Mouse (Mus musculus) liver, embryonic 13.5 days (tissue): ENCODE results near the gene Iqcf6. TPM values are rescaled to one million over a fixed set of nuclear protein-coding genes. Genes with fewer than 3 reads are reported as not detected.
A peak's percentile ranks its signal among the peaks of the same experiment; 100 is the strongest.

Experiments
- ATAC-seq: fragments of 200-750 bp; cut with Nextera tagmentation; 2 replicates; pipeline ENCODE4 v1.8.0; 2017; ENCODE audit warnings: low read depth, mild to moderate bottlenecking, moderate number of reproducible peaks, moderate library complexity
- DNase-seq: peaks from one replicate; pipeline ENCODE4 v3.0.0; 2022
- H3K27ac ChIP-seq: fragments of 300-500 bp; sonication (generic); 2 replicates; pipeline ENCODE4 v1.5.1; 2015; ENCODE audit warnings: moderate library complexity, mild to moderate bottlenecking, inconsistent platforms
- H3K27me3 ChIP-seq: fragments of 300-500 bp; sonication (generic); 2 replicates; pipeline ENCODE4 v1.6.1; 2015; ENCODE audit warnings: mild to moderate bottlenecking, inconsistent platforms
- H3K36me3 ChIP-seq: fragments of 300-500 bp; sonication (generic); 2 replicates; pipeline ENCODE4 v1.6.1; 2015; ENCODE audit warnings: mild to moderate bottlenecking, inconsistent platforms
- H3K4me1 ChIP-seq: fragments of 300-500 bp; sonication (generic); replicated peaks from 2 replicates; pipeline ENCODE4 v1.6.1; 2015; ENCODE audit warnings: inconsistent platforms
- H3K4me2 ChIP-seq: fragments of 300-500 bp; sonication (generic); 2 replicates; pipeline ENCODE4 v1.6.1; 2015; ENCODE audit warnings: inconsistent platforms, mild to moderate bottlenecking, moderate library complexity
- H3K4me3 ChIP-seq: fragments of 300-500 bp; sonication (generic); replicated peaks from 2 replicates; pipeline ENCODE4 v1.5.1; 2015; ENCODE audit warnings: mild to moderate bottlenecking, inconsistent platforms
- H3K9ac ChIP-seq: fragments of 300-500 bp; sonication (generic); 2 replicates; pipeline ENCODE4 v1.6.1; 2015; ENCODE audit warnings: mild to moderate bottlenecking, inconsistent platforms
- H3K9me3 ChIP-seq: fragments of 300-500 bp; sonication (generic); replicated peaks from 2 replicates; pipeline ENCODE4 v1.6.1; 2016; ENCODE audit warnings: inconsistent platforms
- WGBS: fragments of 180-500 bp; shearing (Covaris S2); methylation state at CpG from one replicate; pipeline ENCODE4 v1.1.7; 2015; ENCODE audit not compliant: insufficient replicate concordance; 5-methylcytosine and 5-hydroxymethylcytosine counted together
- polyA plus RNA-seq: library from polyadenylated mRNA; unstranded; fragments of >200 nt; fragmentation: Nextera tagmentation; extraction: Ambion mirVana; gene quantifications from 2 replicates; pipeline ENCODE4 v1.2.1, GENCODE M21; 2015

The Iqcf6 gene
- polyA plus RNA-seq, 1 experiment from 2014 or later, result not detected

- WGBS, result 49% methylated on average over 5 of the region's 5 CpGs
- ATAC-seq (no peak), DNase-seq (no peak)
- Histone ChIP-seq H3K9me3 (no peaks in the 10 kb centered on the region), H3K27me3 (peaks cover 37% of the 10 kb centered on the region), H3K4me3 (no peak overlapping the region), H3K4me2 (no peak overlapping the region), H3K36me3 (peaks cover 37% of the 10 kb centered on the region), H3K27ac (no peak overlapping the region), H3K4me1 (0 out of 2 replicates have a peak, but pooled peaks cover 3% of the 10 kb centered on the region), H3K9ac (no peak overlapping the region)
Observed at GRCm38 (mm10) chr9:106657592-106657991, 31.2 kb downstream of the Iqcf6 start.

GRCm38 (mm10) chr9:106659441-106659840, 33.1 kb downstream of the Iqcf6 start:
- Histone ChIP-seq H3K4me3 (no peak overlapping the region), H3K4me2 (no peak overlapping the region), H3K36me3 (peaks cover 38% of the 10 kb centered on the region), H3K9ac (no peak overlapping the region), H3K4me1 (0 out of 2 replicates have a peak, but pooled peaks cover 3% of the 10 kb centered on the region), H3K27me3 (peaks cover 28% of the 10 kb centered on the region), H3K9me3 (no peaks in the 10 kb centered on the region), H3K27ac (no peak overlapping the region)
- WGBS, result 76% methylated on average over 7 of the region's 7 CpGs
- DNase-seq (no peak), ATAC-seq (no peak)

GRCm38 (mm10) chr9:106659935-106660334, 33.6 kb downstream of the Iqcf6 start:
- Histone ChIP-seq H3K27me3 (peaks cover 23% of the 10 kb centered on the region), H3K4me1 (0 out of 2 replicates have a peak, but pooled peaks cover 3% of the 10 kb centered on the region), H3K4me3 (no peak overlapping the region), H3K4me2 (no peak overlapping the region), H3K36me3 (peaks cover 38% of the 10 kb centered on the region), H3K9me3 (no peaks in the 10 kb centered on the region), H3K9ac (no peak overlapping the region), H3K27ac (no peak overlapping the region)
- ATAC-seq (no peak), DNase-seq (no peak)
- WGBS, result 66% methylated on average over 1 of the region's 1 CpGs

GRCm38 (mm10) chr9:106663200-106663599, 36.8 kb downstream of the Iqcf6 start:
- peaks cover 47% of the 10 kb centered on the region for H3K36me3 ChIP-seq
- DNase-seq, result no peak
- H3K27me3 ChIP-seq, result no peaks in the 10 kb centered on the region
- no peak overlapping the region for H3K4me3 ChIP-seq
- no peaks in the 10 kb centered on the region for H3K9me3 ChIP-seq
- WGBS, result 71% methylated on average over 6 of the region's 6 CpGs
- no peak for ATAC-seq
- H3K4me2 ChIP-seq, result no peak overlapping the region
- H3K27ac ChIP-seq, result no peak overlapping the region
- no peak overlapping the region for H3K9ac ChIP-seq
- H3K4me1 ChIP-seq, result no peaks in the 10 kb centered on the region

- DNase-seq (no peak), ATAC-seq (no peak)
- H3K4me3 ChIP-seq, result no peak overlapping the region
- H3K36me3 ChIP-seq, result peaks cover 44% of the 10 kb centered on the region
- no peak overlapping the region for H3K4me2 ChIP-seq
- 76% methylated on average over 4 of the region's 4 CpGs for WGBS
- H3K27me3 ChIP-seq, result no peaks in the 10 kb centered on the region
- no peak overlapping the region for H3K9ac ChIP-seq
- no peak overlapping the region for H3K27ac ChIP-seq
- H3K4me1 ChIP-seq, result no peaks in the 10 kb centered on the region
- H3K9me3 ChIP-seq, result no peaks in the 10 kb centered on the region
Observed at GRCm38 (mm10) chr9:106664433-106664832, 38.1 kb downstream of the Iqcf6 start.

- Histone ChIP-seq H3K9me3 (no peaks in the 10 kb centered on the region), H3K4me1 (no peaks in the 10 kb centered on the region), H3K27ac (no peak overlapping the region), H3K4me3 (no peak overlapping the region), H3K27me3 (no peaks in the 10 kb centered on the region), H3K4me2 (no peak overlapping the region), H3K9ac (no peak overlapping the region), H3K36me3 (peaks cover 42% of the 10 kb centered on the region)
- ATAC-seq (no peak), DNase-seq (no peak)
- 76% methylated on average over 6 of the region's 6 CpGs for WGBS
Observed at GRCm38 (mm10) chr9:106664856-106665255, 38.5 kb downstream of the Iqcf6 start.

GRCm38 (mm10) chr9:106673860-106674259, 47.5 kb downstream of the Iqcf6 start:
- H3K27me3 ChIP-seq, result no peaks in the 10 kb centered on the region
- H3K9ac ChIP-seq, result no peak overlapping the region
- no peaks in the 10 kb centered on the region for H3K9me3 ChIP-seq
- DNase-seq (no peak), ATAC-seq (peak; percentile 72)
- peaks cover 18% of the 10 kb centered on the region for H3K4me1 ChIP-seq
- WGBS, result 76% methylated on average over 2 of the region's 2 CpGs
- no peak overlapping the region for H3K27ac ChIP-seq
- no peak overlapping the region for H3K4me3 ChIP-seq
- no peak overlapping the region for H3K4me2 ChIP-seq
- H3K36me3 ChIP-seq, result peaks cover 21% of the 10 kb centered on the region

- Histone ChIP-seq H3K4me1 (peaks cover 18% of the 10 kb centered on the region), H3K27ac (no peak overlapping the region), H3K27me3 (no peaks in the 10 kb centered on the region), H3K9ac (no peak overlapping the region), H3K4me3 (no peak overlapping the region), H3K9me3 (no peaks in the 10 kb centered on the region), H3K4me2 (no peak overlapping the region), H3K36me3 (peaks cover 21% of the 10 kb centered on the region)
- peak; percentile 55; the same call in 1 of the 2 replicates for ATAC-seq
- WGBS, result 0% methylated on average over 1 of the region's 1 CpGs
- peak; percentile 67 for DNase-seq
Observed at GRCm38 (mm10) chr9:106675480-106675879, 49.1 kb downstream of the Iqcf6 start.

- H3K27ac ChIP-seq, result no peak overlapping the region
- ATAC-seq, result 0 out of 2 replicates have a peak, but pooled peaks have one; percentile 34
- H3K9me3 ChIP-seq, result no peaks in the 10 kb centered on the region
- no peak overlapping the region for H3K4me3 ChIP-seq
- WGBS, result 68% methylated on average over 9 of the region's 9 CpGs
- no peak for DNase-seq
- H3K36me3 ChIP-seq, result peaks cover 25% of the 10 kb centered on the region
- peaks cover 18% of the 10 kb centered on the region for H3K4me1 ChIP-seq
- no peak overlapping the region for H3K9ac ChIP-seq
- H3K4me2 ChIP-seq, result no peak overlapping the region
- no peaks in the 10 kb centered on the region for H3K27me3 ChIP-seq
Observed at GRCm38 (mm10) chr9:106675965-106676364, 49.6 kb downstream of the Iqcf6 start.

- no peak for ATAC-seq
- Histone ChIP-seq H3K27ac (no peak overlapping the region), H3K4me3 (no peak overlapping the region), H3K36me3 (peaks cover 26% of the 10 kb centered on the region), H3K27me3 (no peaks in the 10 kb centered on the region), H3K4me1 (peaks cover 18% of the 10 kb centered on the region), H3K9me3 (no peaks in the 10 kb centered on the region), H3K9ac (no peak overlapping the region), H3K4me2 (no peak overlapping the region)
- DNase-seq, result no peak
- WGBS, result 63% methylated on average over 4 of the region's 4 CpGs
Observed at GRCm38 (mm10) chr9:106676571-106676970, 50.2 kb downstream of the Iqcf6 start.
